Mouse (Mus musculus): ENCODE measurements around the gene Slc22a14. TPM values are rescaled to one million over a fixed set of nuclear protein-coding genes. Genes with fewer than 3 reads are reported as not detected.

Slc22a14 gene
- polyA plus RNA-seq, 1 experiment, result 0.40 TPM

DNA sequence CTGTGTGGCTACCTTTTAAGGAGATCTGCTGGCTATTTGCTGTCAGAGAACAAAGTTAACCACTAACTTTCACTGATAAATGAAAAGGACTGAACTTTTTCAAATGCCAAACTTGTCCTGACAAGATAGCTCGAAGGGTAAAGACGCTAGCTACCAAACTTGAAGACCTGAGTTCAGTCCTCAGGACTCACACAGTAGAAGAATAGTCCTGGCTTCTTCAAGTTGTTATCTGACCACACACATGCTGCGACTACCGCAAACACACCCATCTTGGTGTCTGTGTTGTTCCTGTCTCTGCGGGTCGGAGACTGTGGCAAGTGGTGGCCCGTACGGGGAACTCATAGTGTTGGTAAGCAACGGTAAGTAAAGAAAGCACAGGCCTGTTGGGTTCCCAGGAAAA lies 161.7 kb downstream of the Slc22a14 start:
- DNase-seq (ENCODE audit: low spot score), result no peak

- DNase-seq (ENCODE audit: low spot score), result no peak
Measured at GRCm38 (mm10) chr9:119201653-119202052, 163.7 kb downstream of the Slc22a14 start.

- no peak for DNase-seq (ENCODE audit: low spot score)
Measured at GRCm38 (mm10) chr9:119199151-119199861, 166.0 kb downstream of the Slc22a14 start.

GRCm38 (mm10) chr9:119192202-119192990 lies 173.0 kb downstream of the Slc22a14 start:
- DNase-seq (ENCODE audit: low spot score), result peak; percentile 67

DNA sequence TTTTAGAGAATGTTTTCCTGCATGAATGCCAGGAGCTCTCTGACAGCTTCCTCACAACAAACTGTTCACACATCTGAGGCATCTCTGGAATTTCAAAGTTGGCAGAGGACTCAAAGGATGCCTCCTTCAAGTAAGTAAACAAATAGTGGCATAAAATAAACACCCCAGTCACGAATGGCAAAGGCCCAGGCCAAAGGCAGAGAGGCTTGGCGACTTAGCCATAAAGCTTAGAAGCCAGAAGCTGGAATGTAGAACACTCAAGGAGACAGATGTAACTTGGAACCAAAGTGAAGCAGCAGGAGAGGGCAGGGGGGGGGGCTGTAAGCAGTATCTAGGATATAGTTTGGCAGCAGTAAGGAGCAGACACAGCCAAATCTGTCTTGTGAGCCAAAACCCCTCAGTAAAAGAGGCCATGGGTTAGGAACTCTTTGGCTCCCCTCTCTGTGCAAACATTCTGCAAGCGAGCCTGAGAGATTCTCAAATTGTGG lies 184.1 kb downstream of the Slc22a14 start:
- no peak for DNase-seq (ENCODE audit: low spot score)

DNA sequence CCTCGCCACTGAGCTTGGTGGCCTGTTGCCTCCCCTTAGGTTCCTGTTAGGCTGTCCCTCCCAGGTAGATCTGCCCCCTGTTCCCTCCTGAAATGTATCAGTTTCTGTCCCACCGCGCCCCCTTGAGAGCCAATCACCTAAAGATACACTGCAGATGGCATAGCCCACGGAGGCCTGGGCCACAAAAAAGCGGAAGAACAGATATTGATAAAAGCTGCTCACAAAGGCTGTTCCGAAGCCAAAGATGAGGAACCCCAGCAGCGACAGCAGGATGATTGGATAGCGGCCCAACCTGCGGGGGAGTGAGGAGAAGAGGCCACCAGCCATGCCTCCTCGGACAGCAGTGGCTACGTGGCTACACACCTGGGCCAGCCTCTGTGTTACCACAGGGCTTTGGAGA lies 186.1 kb downstream of the Slc22a14 start:
- DNase-seq (ENCODE audit: low spot score), result no peak

GRCm38 (mm10) chr9:119167608-119168007 lies 197.7 kb downstream of the Slc22a14 start:
- no peak for DNase-seq (ENCODE audit: low spot score)

GRCm38 (mm10) chr9:119165548-119165947 lies 199.8 kb downstream of the Slc22a14 start:
- DNase-seq (ENCODE audit: low spot score), result no peak

DNA sequence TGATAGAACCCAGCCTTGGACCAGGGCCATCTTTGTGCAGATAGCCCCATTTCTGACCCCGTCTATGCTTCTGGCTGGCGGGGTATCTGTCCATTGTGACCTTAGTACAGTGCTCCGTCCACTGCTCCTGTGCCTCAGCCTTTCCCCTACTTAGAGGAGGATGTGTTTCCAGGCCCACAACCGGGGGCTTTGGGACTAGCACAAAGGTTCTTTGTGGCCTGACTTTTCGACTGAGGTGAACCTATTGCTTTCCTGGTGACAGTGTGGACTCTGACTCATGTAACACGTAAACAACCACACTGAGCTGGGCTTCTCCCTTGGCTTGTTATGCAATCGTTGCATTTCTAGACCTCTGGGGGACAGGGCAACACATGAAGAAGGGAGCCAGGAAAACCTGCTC lies 200.6 kb downstream of the Slc22a14 start:
- no peak for DNase-seq (ENCODE audit: low spot score)

- no peak for DNase-seq (ENCODE audit: low spot score)
Measured at GRCm38 (mm10) chr9:119160689-119161088, 204.7 kb downstream of the Slc22a14 start.

DNA sequence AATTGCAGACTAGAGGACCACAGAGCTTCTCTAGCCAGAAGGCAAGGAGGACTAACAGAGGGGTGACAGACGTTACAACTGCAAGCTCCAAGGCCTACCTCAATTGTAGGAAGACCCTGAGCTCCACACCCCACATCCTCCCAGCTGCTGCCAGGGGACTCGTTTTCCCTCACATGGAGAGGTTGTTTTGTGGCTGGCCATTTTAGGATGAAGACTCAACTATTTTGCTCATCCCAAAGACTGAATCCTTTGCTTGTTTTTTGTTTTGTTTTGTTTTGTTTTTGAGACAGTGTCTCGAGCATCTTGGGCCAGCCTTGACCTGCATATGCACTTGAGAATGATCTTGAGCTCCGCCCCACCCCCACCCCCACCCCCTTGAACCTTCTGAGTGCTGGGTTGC lies 206.5 kb downstream of the Slc22a14 start, which contains the start of gene Gm47289:
TSS of gene Gm47289 (plus strand) at position 301 of the 400 bp plus-strand sequence.
- no peak for DNase-seq (ENCODE audit: low spot score)

DNA sequence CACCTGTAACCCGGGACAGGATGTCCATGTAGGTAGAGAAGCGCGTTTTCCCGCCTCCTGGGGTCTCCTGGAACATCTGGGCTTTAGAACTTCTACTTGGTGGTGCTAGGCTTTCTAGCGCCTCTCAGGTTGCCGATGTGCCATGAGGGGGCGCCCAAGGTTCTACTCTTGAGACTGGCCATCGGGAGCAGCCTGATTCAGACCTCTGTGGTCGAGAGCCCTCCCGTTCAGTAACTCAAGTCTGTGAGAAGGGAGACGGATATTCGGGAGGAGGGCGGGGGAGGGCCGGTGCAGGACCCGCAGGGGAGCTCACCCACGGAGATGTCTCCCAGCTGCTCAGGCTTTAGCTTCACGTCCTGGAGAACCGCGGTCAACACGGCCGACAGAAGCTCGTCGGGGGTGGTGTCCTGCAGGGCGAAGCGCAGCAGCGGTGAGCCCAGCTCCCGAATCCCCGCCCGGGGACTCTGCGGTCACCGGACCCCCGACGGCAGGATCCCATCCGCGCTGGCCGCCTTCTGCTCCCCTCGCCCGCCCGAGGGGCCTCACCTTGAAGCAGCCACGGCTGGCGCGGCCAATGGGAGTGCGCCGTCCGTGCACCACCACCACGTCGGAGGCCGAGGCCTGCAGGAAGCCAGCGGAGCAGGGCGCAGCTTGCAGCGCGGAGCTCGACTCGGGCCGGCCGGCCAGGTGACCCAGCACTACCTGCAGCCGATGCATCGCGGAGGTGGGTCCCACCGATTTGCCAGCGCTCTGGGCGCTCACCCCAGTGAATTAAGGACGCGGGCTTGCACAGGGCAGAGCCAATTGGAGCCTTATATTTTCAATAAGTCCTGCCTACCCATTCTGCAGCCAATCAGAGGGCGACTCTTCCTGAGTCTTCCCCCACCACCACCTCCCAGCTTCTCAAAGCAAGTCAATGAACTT lies 208.8 kb downstream of the Slc22a14 start, which contains the start of gene Acaa1b:
TSS of gene Acaa1b (minus strand) at position 816 of the 924 bp plus-strand sequence.
- DNase-seq (ENCODE audit: low spot score), result peak; percentile 73

GRCm38 (mm10) chr9:119155826-119156225 lies 209.5 kb downstream of the Slc22a14 start:
- peak; percentile 40 for DNase-seq (ENCODE audit: low spot score)

- no peak for DNase-seq (ENCODE audit: low spot score)
Measured at GRCm38 (mm10) chr9:119155416-119155815, 209.9 kb downstream of the Slc22a14 start.

DNA sequence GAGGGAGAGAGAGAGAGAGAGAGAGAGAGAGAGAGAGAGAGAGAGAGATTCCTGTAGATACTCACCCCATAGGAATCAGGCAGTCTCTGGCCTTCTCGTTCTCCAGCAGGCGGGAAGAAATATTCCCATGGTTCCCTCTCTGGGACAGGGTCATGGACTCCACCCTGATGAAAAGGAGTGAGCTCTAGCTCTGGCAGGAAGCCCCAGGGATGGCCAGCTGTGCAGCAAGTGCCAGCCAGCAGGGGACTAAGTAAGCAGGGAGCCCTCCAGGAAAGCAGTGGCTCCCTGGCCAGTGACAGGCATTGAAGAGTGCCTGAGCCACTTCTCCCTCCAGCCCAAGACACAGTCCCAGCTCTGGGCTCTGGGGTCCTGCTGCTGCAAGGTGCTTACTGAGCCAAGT lies 213.6 kb downstream of the Slc22a14 start:
- DNase-seq (ENCODE audit: low spot score), result no peak

GRCm38 (mm10) chr9:119149601-119150000 lies 215.8 kb downstream of the Slc22a14 start:
- DNase-seq (ENCODE audit: low spot score), result no peak

DNA sequence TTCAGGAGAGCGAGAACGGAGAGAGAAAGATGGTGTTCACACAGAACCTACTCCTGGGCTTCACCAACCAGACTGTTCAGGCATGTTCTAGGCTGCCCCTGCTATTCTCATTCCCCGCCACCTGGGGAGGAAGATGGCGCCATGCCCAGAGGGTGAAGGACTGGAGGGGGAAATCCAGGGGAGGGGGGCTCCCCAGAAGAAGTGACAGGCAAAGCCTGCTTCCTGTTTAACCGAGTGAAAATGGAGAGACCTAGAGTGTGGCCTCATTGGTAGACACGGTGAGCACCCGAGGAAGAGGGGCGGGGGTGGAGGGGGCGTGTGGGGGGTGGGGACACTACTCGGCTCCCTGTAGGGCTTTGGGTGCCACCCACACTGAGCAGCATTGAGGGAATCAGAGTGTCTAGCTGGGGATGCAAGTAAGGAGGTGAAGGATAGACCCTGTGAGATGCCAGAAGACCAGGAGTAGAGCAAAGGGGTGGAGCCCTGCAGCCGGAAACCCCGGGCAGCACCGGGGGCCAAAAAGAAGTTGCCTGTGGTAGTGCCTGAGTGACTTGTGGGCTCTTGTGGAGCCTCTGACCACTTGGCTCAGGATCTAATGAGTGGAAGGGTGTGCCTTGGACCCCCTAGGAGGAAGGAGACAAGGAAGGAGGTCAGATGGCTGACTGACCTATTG lies 219.1 kb downstream of the Slc22a14 start:
- no peak for DNase-seq (ENCODE audit: low spot score)

DNA sequence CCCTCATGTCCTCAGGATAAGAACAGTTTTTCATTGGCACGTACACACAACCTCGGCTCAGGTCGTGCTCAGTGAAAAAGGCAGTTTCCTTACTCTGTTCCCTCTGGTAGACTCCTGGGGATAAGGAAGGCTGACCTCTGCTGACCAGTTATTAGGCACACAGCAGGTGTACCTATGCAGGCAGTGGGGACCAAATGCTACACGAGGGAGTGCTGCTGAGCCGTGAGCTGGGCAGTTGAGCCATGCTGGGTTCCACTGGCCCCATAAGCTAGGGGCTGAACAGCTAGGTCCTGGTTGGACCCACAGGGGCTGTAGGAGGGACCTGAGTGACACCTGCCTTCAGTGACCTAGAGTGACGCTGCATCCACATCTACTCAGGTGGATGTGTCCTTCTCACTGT lies 219.7 kb downstream of the Slc22a14 start:
- no peak for DNase-seq (ENCODE audit: low spot score)

- DNase-seq (ENCODE audit: low spot score), result no peak
Measured at GRCm38 (mm10) chr9:119145137-119145536, 220.2 kb downstream of the Slc22a14 start.

- no peak for DNase-seq (ENCODE audit: low spot score)
Measured at GRCm38 (mm10) chr9:119144696-119145095, 220.7 kb downstream of the Slc22a14 start.

GRCm38 (mm10) chr9:119143372-119143771 lies 222.0 kb downstream of the Slc22a14 start:
- DNase-seq (ENCODE audit: low spot score), result no peak

All from urinary bladder, adult 2 months (tissue).